Mouse (Mus musculus) hindbrain, embryonic 14.5 days (tissue): ENCODE data around the gene Gm10974. TPM values are rescaled to one million over a fixed set of nuclear protein-coding genes. Genes with fewer than 3 reads are reported as not detected.

ENCODE experiments used
- ATAC-seq: fragments of 200-750 bp; cut with Nextera tagmentation; 2 replicates; pipeline ENCODE4 v1.8.0; 2017; ENCODE audit warnings: moderate number of reproducible peaks, mild to moderate bottlenecking, moderate TSS enrichment, moderate library complexity; ENCODE audit not compliant: low FRiP score
- DNase-seq: peaks from one replicate; pipeline ENCODE4 v3.0.0-alpha.2; 2015; ENCODE audit warnings: low spot score
- H3K27ac ChIP-seq: fragments of 300-500 bp; sonication (generic); 2 replicates; pipeline ENCODE4 v1.5.1; 2014; ENCODE audit warnings: mild to moderate bottlenecking, moderate library complexity
- H3K27me3 ChIP-seq: fragments of 300-500 bp; sonication (generic); 2 replicates; pipeline ENCODE4 v1.6.1; 2014; ENCODE audit warnings: mild to moderate bottlenecking, low read length, mixed read lengths; ENCODE audit not compliant: control insufficient read depth, insufficient read depth
- H3K36me3 ChIP-seq: fragments of 300-500 bp; sonication (generic); replicated peaks from 2 replicates; pipeline ENCODE4 v1.6.1; 2014; ENCODE audit not compliant: control insufficient read depth, insufficient read depth
- H3K4me1 ChIP-seq: fragments of 300-500 bp; sonication (generic); replicated peaks from 2 replicates; pipeline ENCODE4 v1.6.1; 2014; ENCODE audit warnings: antibody characterized with exemption, low read length, mixed read lengths; ENCODE audit not compliant: control insufficient read depth, insufficient read depth
- H3K4me2 ChIP-seq: fragments of 300-500 bp; sonication (generic); replicated peaks from 2 replicates; pipeline ENCODE4 v1.6.1; 2014; ENCODE audit warnings: mild to moderate bottlenecking, moderate library complexity
- H3K4me3 ChIP-seq: fragments of 300-500 bp; sonication (generic); replicated peaks from 2 replicates; pipeline ENCODE4 v1.5.1; 2014; ENCODE audit warnings: mild to moderate bottlenecking, low read length
- H3K9ac ChIP-seq: fragments of 300-500 bp; sonication (generic); 2 replicates; pipeline ENCODE4 v1.6.1; 2014
- H3K9me3 ChIP-seq: fragments of 300-500 bp; sonication (generic); 2 replicates; pipeline ENCODE4 v1.6.1; 2016; ENCODE audit warnings: low read length; ENCODE audit not compliant: control insufficient read depth
- WGBS: fragments of 180-500 bp; shearing (Covaris S2); extraction: QIAGEN DNeasy Blood & Tissue Kit; methylation state at CpG from one replicate; pipeline ENCODE4 v1.1.7; 2014; 5-methylcytosine and 5-hydroxymethylcytosine counted together
- polyA plus RNA-seq: library from polyadenylated mRNA; unstranded; fragments of >200 nt; fragmentation: Nextera tagmentation; extraction: Ambion mirVana; gene quantifications from 2 replicates; pipeline ENCODE4 v1.2.1, GENCODE M21; 2014

The Gm10974 gene
- polyA plus RNA-seq, 1 experiment from 2014 or later: not detected

- Histone ChIP-seq H3K36me3 (no peaks in the 10 kb centered on the region), H3K9me3 (no peaks in the 10 kb centered on the region), H3K4me2 (no peak overlapping the region), H3K27me3 (no peaks in the 10 kb centered on the region), H3K27ac (no peak overlapping the region), H3K9ac (no peak overlapping the region), H3K4me1 (0 out of 2 replicates have a peak, but pooled peaks cover 4% of the 10 kb centered on the region), H3K4me3 (no peak overlapping the region)
- WGBS: 96% methylated on average over 2 of the region's 2 CpGs
- no peak for DNase-seq
- no peak for ATAC-seq
Measured at GRCm38 (mm10) chr7:66336955-66337354, 28.8 kb upstream of the Gm10974 start.

GRCm38 (mm10) chr7:66339625-66340024, 26.1 kb upstream of the Gm10974 start:
- WGBS: 59% methylated on average over 5 of the region's 5 CpGs
- ATAC-seq (no peak), DNase-seq (no peak)
- Histone ChIP-seq H3K36me3 (no peaks in the 10 kb centered on the region), H3K9ac (no peak overlapping the region), H3K4me3 (no peak overlapping the region), H3K4me1 (0 out of 2 replicates have a peak, but pooled peaks cover 4% of the 10 kb centered on the region), H3K27me3 (no peaks in the 10 kb centered on the region), H3K9me3 (no peaks in the 10 kb centered on the region), H3K4me2 (no peak overlapping the region), H3K27ac (no peak overlapping the region)

DNA sequence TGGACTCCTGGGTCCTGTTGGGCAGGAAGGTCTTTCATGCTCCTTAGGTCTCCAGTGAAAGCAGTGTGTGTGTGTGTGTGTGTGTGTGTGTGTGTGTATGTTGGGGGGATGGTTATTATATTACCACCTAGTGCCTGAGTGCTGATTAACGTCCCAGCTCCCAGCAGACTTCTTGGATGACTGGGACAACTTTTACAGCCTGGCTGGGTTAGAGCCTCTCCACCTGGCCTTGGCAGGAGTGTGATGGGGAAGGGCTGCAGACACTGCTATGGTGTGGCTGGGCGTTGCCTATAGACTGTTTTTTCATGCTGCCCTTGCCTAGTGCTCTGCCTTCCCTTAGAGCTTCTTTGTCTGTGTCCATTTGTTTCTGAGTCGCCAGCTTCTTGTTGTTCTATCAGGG, 25.7 kb upstream of the Gm10974 start:
- H3K4me3 ChIP-seq: no peak overlapping the region
- DNase-seq (no peak), ATAC-seq (no peak)
- no peaks in the 10 kb centered on the region for H3K9me3 ChIP-seq
- WGBS: 62% methylated on average over 3 of the region's 3 CpGs
- H3K4me2 ChIP-seq: no peak overlapping the region
- H3K27me3 ChIP-seq: no peaks in the 10 kb centered on the region
- H3K36me3 ChIP-seq: no peaks in the 10 kb centered on the region
- H3K4me1 ChIP-seq: 0 out of 2 replicates have a peak, but pooled peaks cover 4% of the 10 kb centered on the region
- no peak overlapping the region for H3K27ac ChIP-seq
- no peak overlapping the region for H3K9ac ChIP-seq

DNA sequence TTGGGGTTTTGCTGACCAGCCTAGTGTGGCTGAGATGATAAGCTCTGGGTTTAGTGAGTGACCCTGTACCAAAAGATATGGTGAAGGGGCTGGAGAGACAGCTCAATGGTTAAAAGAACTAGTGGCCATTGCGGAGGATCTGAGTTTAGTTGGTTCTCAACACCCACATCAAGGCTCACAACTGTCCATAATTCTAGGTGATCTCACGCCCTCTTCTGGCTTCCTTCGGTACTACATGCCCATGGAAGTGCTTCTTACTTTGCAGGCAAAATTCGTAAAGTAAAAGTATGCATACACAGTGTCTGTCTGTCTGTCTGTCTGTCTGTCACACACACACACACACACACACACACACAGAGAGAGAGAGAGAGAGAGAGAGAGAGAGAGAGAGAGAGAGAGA, 23.4 kb upstream of the Gm10974 start:
- DNase-seq (peak; percentile 57), ATAC-seq (no peak)
- Histone ChIP-seq H3K9me3 (no peaks in the 10 kb centered on the region), H3K36me3 (no peaks in the 10 kb centered on the region), H3K27ac (no peak overlapping the region), H3K4me1 (peaks cover 9% of the 10 kb centered on the region), H3K9ac (no peak overlapping the region), H3K27me3 (no peaks in the 10 kb centered on the region), H3K4me3 (no peak overlapping the region), H3K4me2 (no peak overlapping the region)
- 35% methylated on average over 4 of the region's 4 CpGs for WGBS

DNA sequence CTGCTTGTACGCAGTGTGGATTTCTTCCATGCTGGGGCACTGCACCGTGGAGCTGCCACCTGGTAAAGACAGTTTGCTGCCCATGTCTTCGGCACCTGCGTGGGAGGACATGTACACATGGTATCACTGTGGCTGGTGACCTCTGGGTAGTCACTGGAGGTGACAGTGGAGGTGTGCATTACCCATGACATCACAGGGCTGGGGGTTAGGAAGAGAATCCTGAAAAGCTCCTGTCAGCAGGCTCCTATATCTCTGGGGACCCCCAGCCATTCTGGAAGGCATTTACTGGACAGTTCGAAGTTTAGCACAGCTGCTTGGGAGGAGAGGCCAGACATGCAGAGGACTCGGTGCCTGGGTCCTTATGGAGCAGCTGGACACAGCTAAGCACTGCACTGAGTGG, 22.9 kb upstream of the Gm10974 start:
- H3K4me2 ChIP-seq: no peak overlapping the region
- no peak overlapping the region for H3K4me3 ChIP-seq
- peaks cover 12% of the 10 kb centered on the region for H3K4me1 ChIP-seq
- no peaks in the 10 kb centered on the region for H3K27me3 ChIP-seq
- H3K36me3 ChIP-seq: no peaks in the 10 kb centered on the region
- ATAC-seq: no peak
- H3K9me3 ChIP-seq: no peaks in the 10 kb centered on the region
- WGBS: 78% methylated on average over 6 of the region's 6 CpGs
- no peak for DNase-seq
- no peak overlapping the region for H3K9ac ChIP-seq
- no peak overlapping the region for H3K27ac ChIP-seq

GRCm38 (mm10) chr7:66343307-66343706, 22.4 kb upstream of the Gm10974 start:
- H3K27me3 ChIP-seq: no peaks in the 10 kb centered on the region
- DNase-seq: no peak
- no peak overlapping the region for H3K4me3 ChIP-seq
- no peak overlapping the region for H3K27ac ChIP-seq
- H3K4me1 ChIP-seq: peaks cover 12% of the 10 kb centered on the region
- H3K9me3 ChIP-seq: no peaks in the 10 kb centered on the region
- ATAC-seq: no peak
- 88% methylated on average over 5 of the region's 5 CpGs for WGBS
- no peak overlapping the region for H3K4me2 ChIP-seq
- no peaks in the 10 kb centered on the region for H3K36me3 ChIP-seq
- H3K9ac ChIP-seq: no peak overlapping the region

GRCm38 (mm10) chr7:66346959-66347663, 18.6 kb upstream of the Gm10974 start:
- WGBS: 38% methylated on average over 9 of the region's 9 CpGs
- peak overlapping the region; percentile 28 for H3K4me2 ChIP-seq
- no peaks in the 10 kb centered on the region for H3K9me3 ChIP-seq
- H3K27me3 ChIP-seq: no peaks in the 10 kb centered on the region
- H3K4me1 ChIP-seq: peaks cover 9% of the 10 kb centered on the region
- H3K36me3 ChIP-seq: no peaks in the 10 kb centered on the region
- H3K4me3 ChIP-seq: no peak overlapping the region
- ATAC-seq: peak; percentile 86; the same call in 1 of the 2 replicates
- H3K27ac ChIP-seq: peak overlapping the region; percentile 72
- H3K9ac ChIP-seq: peak overlapping the region; percentile 28
- no peak for DNase-seq

GRCm38 (mm10) chr7:66348588-66348987, 17.1 kb upstream of the Gm10974 start:
- WGBS: 91% methylated on average over 10 of the region's 10 CpGs
- no peak overlapping the region for H3K4me2 ChIP-seq
- no peaks in the 10 kb centered on the region for H3K9me3 ChIP-seq
- DNase-seq (no peak), ATAC-seq (no peak)
- no peaks in the 10 kb centered on the region for H3K36me3 ChIP-seq
- H3K27me3 ChIP-seq: no peaks in the 10 kb centered on the region
- H3K9ac ChIP-seq: no peak overlapping the region
- no peak overlapping the region for H3K4me3 ChIP-seq
- no peak overlapping the region for H3K27ac ChIP-seq
- peaks cover 9% of the 10 kb centered on the region for H3K4me1 ChIP-seq

GRCm38 (mm10) chr7:66349670-66350069, 16.0 kb upstream of the Gm10974 start:
- H3K9ac ChIP-seq: no peak overlapping the region; the same call in 1 of the 2 replicates
- 76% methylated on average over 11 of the region's 11 CpGs for WGBS
- no peak overlapping the region for H3K27ac ChIP-seq
- no peak for ATAC-seq
- H3K9me3 ChIP-seq: no peaks in the 10 kb centered on the region
- H3K4me3 ChIP-seq: no peak overlapping the region
- H3K27me3 ChIP-seq: no peaks in the 10 kb centered on the region
- DNase-seq: no peak
- H3K4me2 ChIP-seq: no peak overlapping the region
- H3K36me3 ChIP-seq: no peaks in the 10 kb centered on the region
- H3K4me1 ChIP-seq: peaks cover 9% of the 10 kb centered on the region

- Histone ChIP-seq H3K27ac (no peak overlapping the region), H3K4me2 (no peak overlapping the region), H3K36me3 (no peaks in the 10 kb centered on the region), H3K4me1 (peaks cover 9% of the 10 kb centered on the region), H3K9ac (no peak overlapping the region), H3K27me3 (no peaks in the 10 kb centered on the region), H3K4me3 (no peak overlapping the region), H3K9me3 (no peaks in the 10 kb centered on the region)
- no peak for ATAC-seq
- WGBS: 92% methylated on average over 4 of the region's 4 CpGs
- DNase-seq: no peak
Measured at GRCm38 (mm10) chr7:66351074-66351473, 14.6 kb upstream of the Gm10974 start.
